Comparison of ENCODE assay signal across 16 mouse cellular contexts in the genomic region with DNA sequence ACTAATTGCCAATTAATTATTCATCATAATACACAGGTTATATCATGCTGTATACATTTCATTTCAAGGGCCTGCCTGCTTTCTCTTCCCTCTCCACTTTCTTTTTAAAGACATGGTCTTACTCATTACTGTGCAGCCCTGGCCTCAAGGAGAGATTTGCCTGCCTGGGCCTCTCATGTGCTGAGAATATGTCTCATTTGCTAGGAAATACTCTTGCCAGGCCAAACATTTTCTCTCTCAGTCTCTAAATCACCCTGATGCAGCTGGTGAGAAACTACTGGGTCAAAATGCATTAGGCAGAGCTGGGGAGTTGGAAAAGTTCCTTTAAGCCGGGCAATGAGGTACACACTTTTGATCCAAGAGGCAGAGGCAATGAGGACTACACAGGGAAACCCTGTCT.
"Had no signal": no experiment of that assay in that cellular context is flagged by ENCODE, and none has a peak within 500 bp of the region (broad histone marks: within the 10 kb centered on the region; RNA-seq: fewer than 3 reads in every experiment).

No protein-coding gene starts in this region.

- H3K36me3 ChIP-seq: limb, embryonic 13.5 days; liver, embryonic 12.5 days; midbrain, embryonic 12.5 days; neural tube, embryonic 13.5 days; stomach, embryonic 15.5 days had no signal

- H3K4me1 ChIP-seq: liver, embryonic 12.5 days; stomach, embryonic 15.5 days had no signal

- H3K4me3 ChIP-seq: layer of hippocampus, adult 2 months; limb, embryonic 13.5 days; liver, embryonic 12.5 days; megakaryocyte, embryonic 14.5 days; midbrain, embryonic 12.5 days; neural tube, embryonic 13.5 days; stomach, embryonic 15.5 days had no signal

- H3K9me3 ChIP-seq: limb, embryonic 13.5 days; liver, embryonic 12.5 days; megakaryocyte, embryonic 14.5 days; midbrain, embryonic 12.5 days; neural tube, embryonic 13.5 days; stomach, embryonic 15.5 days had no signal

- H3K4me2 ChIP-seq: limb, embryonic 13.5 days; liver, embryonic 12.5 days; midbrain, embryonic 12.5 days; neural tube, embryonic 13.5 days; stomach, embryonic 15.5 days had no signal

- ATAC-seq: liver, embryonic 12.5 days; midbrain, embryonic 16.5 days had no signal

- H3K27me3 ChIP-seq: limb, embryonic 13.5 days; liver, embryonic 12.5 days; megakaryocyte, embryonic 14.5 days; midbrain, embryonic 12.5 days; neural tube, embryonic 13.5 days; stomach, embryonic 15.5 days had no signal

- DNase-seq: kidney, adult 11 months; kidney, adult 9 months; kidney, postnatal 36 days; right cerebral cortex, postnatal 14 days; thymus, adult 2 months; thymus, postnatal 25 days had no signal

- H3K27ac ChIP-seq: kidney, postnatal 0 days; layer of hippocampus, adult 2 months; limb, embryonic 13.5 days; liver, embryonic 12.5 days; macrophage; midbrain, embryonic 12.5 days; neural tube, embryonic 13.5 days; stomach, embryonic 15.5 days had no signal

- H3K9ac ChIP-seq: limb, embryonic 13.5 days; liver, embryonic 12.5 days; midbrain, embryonic 12.5 days; neural tube, embryonic 13.5 days; stomach, embryonic 15.5 days had no signal
